Mouse (Mus musculus) lung, embryonic 15.5 days (tissue): Measurements from ENCODE around the gene Prl3a1. TPM values are rescaled to one million over a fixed set of nuclear protein-coding genes. Genes with fewer than 3 reads are reported as not detected.

ENCODE experiments used
- ATAC-seq: fragments of 200-750 bp; cut with Nextera tagmentation; 2 replicates; pipeline ENCODE4 v1.8.0; 2017; ENCODE audit warnings: moderate number of reproducible peaks, borderline replicate concordance; ENCODE audit not compliant: low FRiP score, low TSS enrichment; ENCODE audit errors: extremely low read depth
- H3K27ac ChIP-seq: fragments of 300-500 bp; sonication (generic); 2 replicates; pipeline ENCODE4 v1.5.1; 2015; ENCODE audit warnings: moderate library complexity, mild to moderate bottlenecking, inconsistent platforms
- H3K27me3 ChIP-seq: fragments of 300-500 bp; sonication (generic); 2 replicates; pipeline ENCODE4 v1.6.1; 2015; ENCODE audit warnings: inconsistent platforms
- H3K36me3 ChIP-seq: fragments of 300-500 bp; sonication (generic); 2 replicates; pipeline ENCODE4 v1.6.1; 2015; ENCODE audit warnings: inconsistent platforms
- H3K4me1 ChIP-seq: fragments of 300-500 bp; sonication (generic); 2 replicates; pipeline ENCODE4 v1.6.1; 2015; ENCODE audit warnings: inconsistent platforms
- H3K4me2 ChIP-seq: fragments of 300-500 bp; sonication (generic); 2 replicates; pipeline ENCODE4 v1.6.1; 2015; ENCODE audit warnings: inconsistent platforms, mild to moderate bottlenecking, moderate library complexity
- H3K4me3 ChIP-seq: fragments of 300-500 bp; sonication (generic); 2 replicates; pipeline ENCODE4 v1.5.1; 2015; ENCODE audit warnings: mild to moderate bottlenecking, inconsistent platforms
- H3K9ac ChIP-seq: fragments of 300-500 bp; sonication (generic); 2 replicates; pipeline ENCODE4 v1.6.1; 2015; ENCODE audit warnings: inconsistent platforms
- H3K9me3 ChIP-seq: fragments of 300-500 bp; sonication (generic); 2 replicates; pipeline ENCODE4 v1.6.1; 2016; ENCODE audit warnings: inconsistent platforms
- WGBS: fragments of 180-500 bp; shearing (Covaris S2); methylation state at CpG from one replicate; pipeline ENCODE4 v1.1.7; 2015; 5-methylcytosine and 5-hydroxymethylcytosine counted together
- polyA plus RNA-seq: library from polyadenylated mRNA; unstranded; fragments of >200 nt; fragmentation: Nextera tagmentation; extraction: Ambion mirVana; gene quantifications from 2 replicates; pipeline ENCODE4 v1.2.1, GENCODE M21; 2015

Prl3a1 gene
- not detected in 2 replicates for polyA plus RNA-seq

DNA sequence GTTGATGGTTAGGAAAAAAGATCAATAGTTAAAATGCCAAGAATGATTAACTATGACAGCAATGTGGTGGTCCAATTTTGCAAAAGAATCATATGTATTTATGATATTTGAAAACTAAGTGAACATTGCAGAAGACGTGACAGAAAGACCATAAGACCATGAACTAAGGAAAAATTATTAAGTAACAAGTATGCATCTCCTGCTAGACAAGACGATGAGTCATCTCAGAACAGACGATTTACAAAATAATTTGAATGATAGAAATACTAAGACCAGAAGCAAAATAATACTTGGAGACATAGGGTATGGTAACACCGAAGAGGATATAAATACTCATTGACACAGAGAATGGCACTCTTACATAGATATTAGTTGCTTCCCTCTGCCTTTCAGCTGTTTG lies at the start of gene Prl3a1:
Prl3a1 (plus strand) TSS at position 301 of the 400 bp plus-strand sequence.
- Histone ChIP-seq H3K9ac (no peak within 1 kb of the TSS), H3K27ac (no peak within 1 kb of the TSS), H3K4me3 (no peak within 1 kb of the TSS), H3K36me3 (no peaks in the 10 kb centered on the region), H3K27me3 (no peaks in the 10 kb centered on the region), H3K4me1 (no peaks in the 10 kb centered on the region), H3K9me3 (no peaks in the 10 kb centered on the region), H3K4me2 (no peak within 1 kb of the TSS)
- ATAC-seq: no peak
- 76% methylated on average over 4 of the region's 4 CpGs for WGBS

DNA sequence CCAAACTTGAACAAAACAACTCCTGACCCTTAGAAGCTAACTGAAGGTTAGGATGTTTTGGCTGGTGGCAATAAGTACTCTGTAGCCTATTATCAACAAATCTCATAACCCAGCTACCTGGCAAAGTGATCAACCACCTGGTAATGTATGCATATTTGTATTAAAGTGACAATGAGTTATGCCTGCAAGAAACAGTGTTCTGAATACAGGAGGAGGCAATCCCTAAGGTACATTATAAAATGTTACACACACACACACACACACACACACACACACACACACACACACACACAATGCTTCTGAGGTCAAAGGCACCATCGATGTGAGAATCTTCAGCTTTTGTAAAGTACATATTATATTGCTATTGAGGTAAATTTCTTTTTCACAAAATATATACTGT lies 17.7 kb upstream of the Prl3a1 start, which contains the start of gene Prl3b1:
Prl3b1 (plus strand) TSS at position 301 of the 400 bp plus-strand sequence.
- Histone ChIP-seq H3K9me3 (no peaks in the 10 kb centered on the region), H3K27me3 (no peaks in the 10 kb centered on the region), H3K4me2 (no peak within 1 kb of the TSS), H3K4me1 (no peaks in the 10 kb centered on the region), H3K27ac (no peak within 1 kb of the TSS), H3K36me3 (no peaks in the 10 kb centered on the region), H3K4me3 (no peak within 1 kb of the TSS), H3K9ac (no peak within 1 kb of the TSS)
- 93% methylated on average over 1 of the region's 1 CpGs for WGBS
- ATAC-seq: no peak

- no peak within 1 kb of the TSS for H3K27ac ChIP-seq
- no peaks in the 10 kb centered on the region for H3K36me3 ChIP-seq
- H3K27me3 ChIP-seq: no peaks in the 10 kb centered on the region
- no peaks in the 10 kb centered on the region for H3K4me1 ChIP-seq
- no peaks in the 10 kb centered on the region for H3K9me3 ChIP-seq
- ATAC-seq: no peak
- H3K4me2 ChIP-seq: no peak within 1 kb of the TSS
- no peak within 1 kb of the TSS for H3K9ac ChIP-seq
- WGBS: 69% methylated on average over 7 of the region's 7 CpGs
- no peak within 1 kb of the TSS for H3K4me3 ChIP-seq
Measured at GRCm38 (mm10) chr13:27312334-27313225, 53.3 kb downstream of the Prl3a1 start, which contains the start of gene Prl6a1. Prl6a1 (plus strand) TSS chr13:27312627.

Other genes starting within 250 kb of the Prl3a1 start
- not detected in 2 replicates for gene Prl, start 201.9 kb upstream of the Prl3a1 start, polyA plus RNA-seq
- not detected in 2 replicates for gene Prl3d1, start 165.2 kb upstream of the Prl3a1 start, polyA plus RNA-seq
- not detected in 2 replicates for gene Prl3d2, start 137.7 kb upstream of the Prl3a1 start, polyA plus RNA-seq
- not detected in 2 replicates for gene Prl3d3, start 102.6 kb upstream of the Prl3a1 start, polyA plus RNA-seq
- gene Prl3c1, start 62.8 kb upstream of the Prl3a1 start, polyA plus RNA-seq: not detected in 2 replicates
- gene Prl3b1, start 17.6 kb upstream of the Prl3a1 start, polyA plus RNA-seq: not detected in 2 replicates
- gene Prl6a1, start 53.2 kb downstream of the Prl3a1 start, polyA plus RNA-seq: not detected in 2 replicates
- not detected in 2 replicates for gene Prl8a2, start 86.2 kb downstream of the Prl3a1 start, polyA plus RNA-seq
- gene Prl2b1, start 131.4 kb downstream of the Prl3a1 start, polyA plus RNA-seq: not detected in 2 replicates
- gene Prl8a6, start 179.3 kb downstream of the Prl3a1 start, polyA plus RNA-seq: not detected in 2 replicates